Mouse (Mus musculus) embryonic facial prominence, embryonic 11.5 days (tissue): Measurements from ENCODE around the gene Ppp6c. TPM values are rescaled to one million over a fixed set of nuclear protein-coding genes. Genes with fewer than 3 reads are reported as not detected.

ENCODE experiments used
- ATAC-seq: fragments of 200-750 bp; cut with Nextera tagmentation; replicated peaks from 2 replicates; pipeline ENCODE4 v1.8.0; 2017; ENCODE audit warnings: low read depth; ENCODE audit not compliant: insufficient number of reproducible peaks, low FRiP score, low TSS enrichment
- DNase-seq: peaks from one replicate; pipeline ENCODE4 v3.0.0-alpha.2; 2015; ENCODE audit warnings: low spot score
- H3K27ac ChIP-seq: fragments of 300-500 bp; sonication (generic); replicated peaks from 2 replicates; pipeline ENCODE4 v1.5.1; 2014; ENCODE audit warnings: mild to moderate bottlenecking, low read depth, low read length, control low read depth
- H3K27me3 ChIP-seq: fragments of 300-500 bp; sonication (generic); 2 replicates; pipeline ENCODE4 v1.6.1; 2014; ENCODE audit warnings: mild to moderate bottlenecking, low read length, moderate library complexity, mixed read lengths; ENCODE audit not compliant: control insufficient read depth, insufficient read depth
- H3K36me3 ChIP-seq: fragments of 300-500 bp; sonication (generic); replicated peaks from 2 replicates; pipeline ENCODE4 v1.6.1; 2014; ENCODE audit warnings: low read depth, mild to moderate bottlenecking, low read length, moderate library complexity, mixed read lengths; ENCODE audit not compliant: control insufficient read depth, insufficient read depth
- H3K4me1 ChIP-seq: fragments of 300-500 bp; sonication (generic); 2 replicates; pipeline ENCODE4 v1.6.1; 2014; ENCODE audit warnings: low read length, mixed read lengths; ENCODE audit not compliant: control insufficient read depth, insufficient read depth
- H3K4me2 ChIP-seq: fragments of 300-500 bp; sonication (generic); 2 replicates; pipeline ENCODE4 v1.6.1; 2014; ENCODE audit warnings: low read depth, mild to moderate bottlenecking, control low read depth, low read length, moderate library complexity
- H3K4me3 ChIP-seq: fragments of 300-500 bp; sonication (generic); 2 replicates; pipeline ENCODE4 v1.5.1; 2014; ENCODE audit warnings: low read depth, low read length, control low read depth
- H3K9ac ChIP-seq: fragments of 300-500 bp; sonication (generic); replicated peaks from 2 replicates; pipeline ENCODE4 v1.6.1; 2014; ENCODE audit warnings: mild to moderate bottlenecking, control low read depth, low read length
- H3K9me3 ChIP-seq: fragments of 300-500 bp; sonication (generic); replicated peaks from 2 replicates; pipeline ENCODE4 v1.6.1; 2016; ENCODE audit warnings: mild to moderate bottlenecking, low read length, inconsistent platforms, mixed read lengths; ENCODE audit not compliant: control insufficient read depth
- WGBS: fragments of 180-500 bp; shearing (Covaris S2); extraction: QIAGEN DNeasy Blood & Tissue Kit; methylation state at CpG from one replicate; pipeline ENCODE4 v1.1.7; 2014; 5-methylcytosine and 5-hydroxymethylcytosine counted together
- polyA plus RNA-seq: library from polyadenylated mRNA; unstranded; fragments of >200 nt; fragmentation: Nextera tagmentation; extraction: Ambion mirVana; gene quantifications from 2 replicates; pipeline ENCODE4 v1.2.1, GENCODE M21; 2014

Gene Ppp6c
- polyA plus RNA-seq, 1 experiment from 2014 or later: 90.5 TPM

- H3K9me3 ChIP-seq: no peaks in the 10 kb centered on the region
- no peak overlapping the region for H3K9ac ChIP-seq
- no peaks in the 10 kb centered on the region; the same call in 1 of the 2 replicates for H3K36me3 ChIP-seq
- ATAC-seq: no peak
- H3K4me2 ChIP-seq: no peak overlapping the region
- DNase-seq: no peak
- no peak overlapping the region for H3K27ac ChIP-seq
- no peaks in the 10 kb centered on the region for H3K27me3 ChIP-seq
- no peaks in the 10 kb centered on the region for H3K4me1 ChIP-seq
- no peak overlapping the region for H3K4me3 ChIP-seq
- 90% methylated on average over 2 of the region's 2 CpGs for WGBS
These were observed 42.7 kb downstream of the Ppp6c start for GRCm38 (mm10) chr2:39183587-39183986.

GRCm38 (mm10) chr2:39160996-39161395, 65.3 kb downstream of the Ppp6c start:
- Histone ChIP-seq H3K9ac (no peak overlapping the region), H3K4me3 (no peak overlapping the region), H3K27me3 (no peaks in the 10 kb centered on the region), H3K9me3 (no peaks in the 10 kb centered on the region), H3K36me3 (no peaks in the 10 kb centered on the region), H3K4me2 (no peak overlapping the region), H3K27ac (no peak overlapping the region), H3K4me1 (no peaks in the 10 kb centered on the region)
- ATAC-seq (no peak), DNase-seq (no peak)
- WGBS: 87% methylated on average over 1 of the region's 1 CpGs

- H3K4me2 ChIP-seq: no peak overlapping the region
- H3K27me3 ChIP-seq: no peaks in the 10 kb centered on the region
- H3K9ac ChIP-seq: no peak overlapping the region
- ATAC-seq (no peak), DNase-seq (no peak)
- H3K9me3 ChIP-seq: no peaks in the 10 kb centered on the region
- H3K36me3 ChIP-seq: no peaks in the 10 kb centered on the region; the same call in 1 of the 2 replicates
- no peak overlapping the region for H3K4me3 ChIP-seq
- H3K4me1 ChIP-seq: no peaks in the 10 kb centered on the region
- WGBS: 75% methylated on average over 1 of the region's 1 CpGs
- no peak overlapping the region for H3K27ac ChIP-seq
These were observed 68.3 kb downstream of the Ppp6c start for GRCm38 (mm10) chr2:39157916-39158315.

- WGBS: 91% methylated on average over 1 of the region's 1 CpGs
- Histone ChIP-seq H3K9me3 (no peaks in the 10 kb centered on the region), H3K27ac (no peak overlapping the region), H3K36me3 (no peaks in the 10 kb centered on the region; the same call in 1 of the 2 replicates), H3K9ac (no peak overlapping the region), H3K4me1 (no peaks in the 10 kb centered on the region), H3K27me3 (no peaks in the 10 kb centered on the region), H3K4me2 (no peak overlapping the region), H3K4me3 (no peak overlapping the region)
- ATAC-seq: no peak
- DNase-seq: no peak
These were observed 69.4 kb downstream of the Ppp6c start for GRCm38 (mm10) chr2:39156821-39157220.

GRCm38 (mm10) chr2:39150943-39151342, 75.3 kb downstream of the Ppp6c start:
- Histone ChIP-seq H3K4me3 (no peak overlapping the region), H3K4me2 (no peak overlapping the region), H3K4me1 (no peaks in the 10 kb centered on the region), H3K9me3 (no peaks in the 10 kb centered on the region), H3K9ac (no peak overlapping the region), H3K27me3 (no peaks in the 10 kb centered on the region), H3K27ac (no peak overlapping the region), H3K36me3 (no peaks in the 10 kb centered on the region; the same call in 1 of the 2 replicates)
- 74% methylated on average over 2 of the region's 2 CpGs for WGBS
- no peak for DNase-seq
- ATAC-seq: no peak

- H3K4me3 ChIP-seq: no peak overlapping the region
- 35% methylated on average over 2 of the region's 2 CpGs for whole genome bisulfite sequencing
- no peaks in the 10 kb centered on the region for H3K36me3 ChIP-seq
- no peaks in the 10 kb centered on the region for H3K4me1 ChIP-seq
- H3K4me2 ChIP-seq: no peak overlapping the region
- ATAC-seq (no peak), DNase-seq (no peak)
- no peak overlapping the region for H3K9ac ChIP-seq
- no peak overlapping the region for H3K27ac ChIP-seq
- H3K27me3 ChIP-seq: no peaks in the 10 kb centered on the region
- no peaks in the 10 kb centered on the region for H3K9me3 ChIP-seq
These were observed 78.2 kb downstream of the Ppp6c start for GRCm38 (mm10) chr2:39148075-39148474.

- Histone ChIP-seq H3K9ac (no peak overlapping the region), H3K27me3 (no peaks in the 10 kb centered on the region), H3K9me3 (no peaks in the 10 kb centered on the region), H3K36me3 (no peaks in the 10 kb centered on the region), H3K4me2 (no peak overlapping the region), H3K4me3 (no peak overlapping the region), H3K4me1 (no peaks in the 10 kb centered on the region), H3K27ac (no peak overlapping the region)
- no peak for ATAC-seq
- WGBS: 97% methylated on average over 1 of the region's 1 CpGs
- no peak for DNase-seq
These were observed 79.8 kb downstream of the Ppp6c start for GRCm38 (mm10) chr2:39146469-39146868.
